ENCODE assay signal across 21 mouse cellular contexts in genomic region chr5:36886298-36886697, GRCm38 (mm10). TPM values are rescaled to one million over a fixed set of nuclear protein-coding genes. Genes with fewer than 3 reads are reported as not detected.
DNase-seq lines count a peak whose midpoint lies in the region; ATAC-seq and TF ChIP-seq lines count a peak whose summit lies in the region.
"Had no signal": no experiment of that assay in that cellular context is flagged by ENCODE, and none has a peak within 500 bp of the region (broad histone marks: within the 10 kb centered on the region; RNA-seq: fewer than 3 reads in every experiment).

No protein-coding gene starts in this region.

- H3K4me2 ChIP-seq in hindbrain, postnatal 0 days (ENCODE audit: low read depth, low read length): no peak overlapping the region
- H3K4me2 ChIP-seq in hindbrain, embryonic 14.5 days (replicated peaks): no peak overlapping the region
- H3K4me2 ChIP-seq: embryonic facial prominence, embryonic 13.5 days; forebrain, embryonic 12.5 days; heart, embryonic 12.5 days; intestine, embryonic 15.5 days had no signal

- intact Hi-C loops in gastrocnemius, adult 2 months (cut with DNase I): no loop called here

- no peak overlapping the region for H3K4me3 ChIP-seq in hindbrain, postnatal 0 days (ENCODE audit: low read length)
- H3K4me3 ChIP-seq in hindbrain, embryonic 14.5 days (replicated peaks; ENCODE audit: low read length): no peak overlapping the region
- no peak overlapping the region for H3K4me3 ChIP-seq in gastrocnemius, adult 2 months
- H3K4me3 ChIP-seq: embryonic facial prominence, embryonic 13.5 days; forebrain, embryonic 12.5 days; heart, embryonic 12.5 days; hindbrain, embryonic 10.5 days; intestine, embryonic 15.5 days had no signal

- H3K27ac ChIP-seq in hindbrain, postnatal 0 days: peak overlapping the region; percentile 82; the same call in 1 of the 2 replicates
- no peak overlapping the region for H3K27ac ChIP-seq in hindbrain, embryonic 14.5 days
- no peak overlapping the region for H3K27ac ChIP-seq in gastrocnemius, adult 2 months
- H3K27ac ChIP-seq: embryonic facial prominence, embryonic 13.5 days; forebrain, embryonic 12.5 days; hindbrain, embryonic 10.5 days; intestine, embryonic 15.5 days had no signal

- no peak for TF ChIP-seq CTCF in hindbrain, postnatal 0 days (IDR thresholded peaks at IDR 0.05; ENCODE audit: low read depth)
- no peak for TF ChIP-seq CTCF in gastrocnemius, adult 2 months (IDR thresholded peaks at IDR 0.05)

- peaks cover 31% of the 10 kb centered on the region for H3K4me1 ChIP-seq in hindbrain, postnatal 0 days (ENCODE audit: insufficient read depth, low read length)
- H3K4me1 ChIP-seq in hindbrain, embryonic 14.5 days (replicated peaks; ENCODE audit: control insufficient read depth, insufficient read depth, low read length): peaks cover 22% of the 10 kb centered on the region
- H3K4me1 ChIP-seq: intestine, embryonic 15.5 days had no signal

- H3K9ac ChIP-seq in hindbrain, postnatal 0 days (replicated peaks; ENCODE audit: low read length): no peak overlapping the region
- H3K9ac ChIP-seq in hindbrain, embryonic 14.5 days: no peak overlapping the region
- H3K9ac ChIP-seq: embryonic facial prominence, embryonic 13.5 days; forebrain, embryonic 12.5 days; heart, embryonic 12.5 days; intestine, embryonic 15.5 days had no signal

- peak; percentile 77 for DNase-seq in cerebellum, adult 9-11 months
- no peak for DNase-seq in cerebellum, postnatal 36 days
- no peak for DNase-seq in hindbrain, postnatal 0 days (ENCODE audit: low spot score)
- no peak for DNase-seq in hindbrain, embryonic 14.5 days (ENCODE audit: low spot score)
- DNase-seq in A20 (ENCODE audit: low read depth, low spot score): peak; percentile 36
- peak; percentile 70 for DNase-seq in brain, adult 2 months (ENCODE audit: low read depth, low spot score)
- no peak for DNase-seq in gastrocnemius, adult 2 months
- DNase-seq: adrenal gland, adult 8-10 months; B cell, adult 2 months; gastrocnemius, postnatal 14 days; kidney, adult 18-20 months had no signal

- ATAC-seq in hindbrain, postnatal 0 days: no peak
- no peak for ATAC-seq in hindbrain, embryonic 14.5 days (ENCODE audit: low FRiP score)
- ATAC-seq: CD4-positive, CD25-positive, alpha-beta regulatory T cell, adult 4 months; forebrain, embryonic 16.5 days; intestine, embryonic 15.5 days had no signal

- no peaks in the 10 kb centered on the region for H3K27me3 ChIP-seq in hindbrain, postnatal 0 days (ENCODE audit: insufficient read depth, low read length)
- H3K27me3 ChIP-seq in hindbrain, embryonic 14.5 days (ENCODE audit: control insufficient read depth, insufficient read depth, low read length): no peaks in the 10 kb centered on the region
- H3K27me3 ChIP-seq: forebrain, embryonic 12.5 days; intestine, embryonic 15.5 days had no signal

- H3K36me3 ChIP-seq in hindbrain, postnatal 0 days (ENCODE audit: insufficient read depth, low read length): no peaks in the 10 kb centered on the region
- H3K36me3 ChIP-seq in hindbrain, embryonic 14.5 days (replicated peaks; ENCODE audit: control insufficient read depth, insufficient read depth): no peaks in the 10 kb centered on the region
- H3K36me3 ChIP-seq: embryonic facial prominence, embryonic 13.5 days; forebrain, embryonic 12.5 days; G1E; heart, embryonic 12.5 days; hindbrain, embryonic 10.5 days; intestine, embryonic 15.5 days had no signal

- 71% methylated on average over 2 of the region's 2 CpGs for WGBS in hindbrain, postnatal 0 days
- WGBS in hindbrain, embryonic 14.5 days: 80% methylated on average over 2 of the region's 2 CpGs

- H3K9me3 ChIP-seq in hindbrain, postnatal 0 days (ENCODE audit: low read length): no peaks in the 10 kb centered on the region
- H3K9me3 ChIP-seq in hindbrain, embryonic 14.5 days (ENCODE audit: control insufficient read depth, low read length): no peaks in the 10 kb centered on the region
- H3K9me3 ChIP-seq: embryonic facial prominence, embryonic 13.5 days; forebrain, embryonic 12.5 days; G1E; heart, embryonic 12.5 days; hindbrain, embryonic 10.5 days; intestine, embryonic 15.5 days had no signal

RNA-seq across cellular contexts. Expression of gene Ppp2r2c, which starts 18.0 kb away (rescaled TPM):
- total RNA-seq in hindbrain, postnatal 0 days (2014; rRNA removed): 255 and 263 TPM in 2 replicates
- 103 and 105 TPM in 2 replicates for polyA plus RNA-seq in hindbrain, postnatal 0 days (2015; fragmentation: Nextera tagmentation; extraction: Ambion mirVana)
- polyA plus RNA-seq in hindbrain, embryonic 14.5 days (2014; fragmentation: Nextera tagmentation; extraction: Ambion mirVana): 63.6 and 78.4 TPM in 2 replicates
- under 1 TPM; 0.17 to 0.18 TPM for total RNA-seq in gastrocnemius, adult 2 months (2021)
- total RNA-seq: granulocyte monocyte progenitor cell, adult 5-6 weeks had no signal
- polyA plus RNA-seq: CD4-positive, CD25-positive, alpha-beta regulatory T cell, adult 4 months; G1E; kidney, embryonic 14.5 days had no signal

RNA-seq across cellular contexts. Expression of gene Man2b2, which starts 55.8 kb away (rescaled TPM):
- total RNA-seq in hindbrain, postnatal 0 days (2014; rRNA removed): 30.0 and 30.2 TPM in 2 replicates
- polyA plus RNA-seq in hindbrain, postnatal 0 days (2015; fragmentation: Nextera tagmentation; extraction: Ambion mirVana): 16.0 and 17.9 TPM in 2 replicates
- 13.0 and 13.9 TPM in 2 replicates for polyA plus RNA-seq in hindbrain, embryonic 14.5 days (2014; fragmentation: Nextera tagmentation; extraction: Ambion mirVana)
- 1 to 10 TPM; 4.7 to 6.2 TPM for total RNA-seq in gastrocnemius, adult 2 months (2021)

Comparison
In these comparisons a context has a peak if more than half of its experiments do, and no peak if none do; other contexts are left out.
1. DNase-seq: peak in cerebellum, adult 9-11 months (single experiment), A20 (single experiment) and brain, adult 2 months (single experiment); none in cerebellum, postnatal 36 days (0 of 2), hindbrain, postnatal 0 days (single experiment), hindbrain, embryonic 14.5 days (single experiment) and gastrocnemius, adult 2 months (single experiment).
2. RNA of gene Ppp2r2c, which starts 18.0 kb away (total RNA-seq): 255 to 263 TPM in hindbrain, postnatal 0 days; 0.17 to 0.18 TPM in gastrocnemius, adult 2 months; every median in the first group is over 100 times any median in the second.